Mouse (Mus musculus) brain, embryonic 14.5 days (tissue): Measurements from ENCODE around the gene Ppp2r5e.

Source experiments
- CTCF ChIP-seq: fragments of 200-500 bp; IDR thresholded peaks from 2 replicates; pipeline ENCODE4 v1.5.1; 2012; ENCODE audit warnings: inconsistent platforms, mild to moderate bottlenecking, moderate library complexity, borderline replicate concordance; ENCODE audit not compliant: insufficient read depth, insufficient read length; ENCODE audit errors: extremely low read depth
- POLR2A ChIP-seq: fragments of 200-500 bp; IDR thresholded peaks from 2 replicates; pipeline ENCODE4 v1.6.1; 2012; ENCODE audit warnings: mild to moderate bottlenecking, inconsistent platforms, borderline replicate concordance; ENCODE audit not compliant: poor library complexity, insufficient read depth, insufficient read length, severe bottlenecking; ENCODE audit errors: extremely low read depth

- TF ChIP-seq CTCF (no peak), POLR2A (no peak)
Observed at GRCm38 (mm10) chr12:75487500-75487899, 108.5 kb downstream of the Ppp2r5e start.
